Mouse (Mus musculus) limb, embryonic 13.5 days (tissue): ENCODE data around the gene Olfr1288. TPM values are rescaled to one million over a fixed set of nuclear protein-coding genes. Genes with fewer than 3 reads are reported as not detected.

Experiments
- ATAC-seq: fragments of 200-750 bp; cut with Nextera tagmentation; 2 replicates; pipeline ENCODE4 v1.8.0; 2017; ENCODE audit warnings: low read depth, moderate number of reproducible peaks, moderate TSS enrichment; ENCODE audit not compliant: low FRiP score
- H3K27ac ChIP-seq: fragments of 300-500 bp; sonication (generic); 2 replicates; pipeline ENCODE4 v1.5.1; 2015; ENCODE audit warnings: inconsistent platforms, mild to moderate bottlenecking, moderate library complexity
- H3K27me3 ChIP-seq: fragments of 300-500 bp; sonication (generic); 2 replicates; pipeline ENCODE4 v1.6.1; 2015; ENCODE audit warnings: mild to moderate bottlenecking, inconsistent platforms
- H3K36me3 ChIP-seq: fragments of 300-500 bp; sonication (generic); 2 replicates; pipeline ENCODE4 v1.6.1; 2015; ENCODE audit warnings: inconsistent platforms, mild to moderate bottlenecking, moderate library complexity
- H3K4me1 ChIP-seq: fragments of 300-500 bp; sonication (generic); 2 replicates; pipeline ENCODE4 v1.6.1; 2015; ENCODE audit warnings: inconsistent platforms
- H3K4me2 ChIP-seq: fragments of 300-500 bp; sonication (generic); replicated peaks from 2 replicates; pipeline ENCODE4 v1.6.1; 2015; ENCODE audit warnings: inconsistent platforms, mild to moderate bottlenecking, moderate library complexity
- H3K4me3 ChIP-seq: fragments of 300-500 bp; sonication (generic); 2 replicates; pipeline ENCODE4 v1.5.1; 2015; ENCODE audit warnings: moderate library complexity, mild to moderate bottlenecking, inconsistent platforms
- H3K9ac ChIP-seq: fragments of 300-500 bp; sonication (generic); 2 replicates; pipeline ENCODE4 v1.6.1; 2015; ENCODE audit warnings: mild to moderate bottlenecking, inconsistent platforms
- H3K9me3 ChIP-seq: fragments of 300-500 bp; sonication (generic); 2 replicates; pipeline ENCODE4 v1.6.1; 2016; ENCODE audit warnings: inconsistent platforms
- WGBS: fragments of 180-500 bp; shearing (Covaris S2); methylation state at CpG from one replicate; pipeline ENCODE4 v1.1.7; 2015; 5-methylcytosine and 5-hydroxymethylcytosine counted together
- polyA plus RNA-seq: library from polyadenylated mRNA; unstranded; fragments of >200 nt; fragmentation: Nextera tagmentation; extraction: Ambion mirVana; gene quantifications from 2 replicates; pipeline ENCODE4 v1.2.1, GENCODE M21; 2015

Olfr1288 gene
- polyA plus RNA-seq, result not detected in 2 replicates

DNA sequence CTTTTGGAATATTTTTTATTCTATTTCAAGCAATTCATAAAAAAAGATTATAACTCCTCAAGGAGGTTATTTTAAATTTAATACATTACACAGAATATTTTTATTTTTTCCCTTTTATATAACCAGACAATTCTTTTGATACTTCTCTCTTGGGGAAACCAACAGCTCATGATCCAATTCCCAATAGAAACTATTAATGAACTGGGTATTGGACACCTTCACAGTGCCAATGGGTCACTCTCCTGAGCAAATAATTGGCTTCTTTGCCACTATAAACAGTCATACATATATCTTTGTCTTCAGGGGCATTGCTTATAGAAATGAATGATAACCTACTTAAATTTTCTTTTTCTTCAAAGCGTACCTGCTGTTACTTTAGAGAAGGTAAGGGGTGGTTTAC, at the start of gene Olfr1288:
Olfr1288 (plus strand) TSS at position 301 of the 400 bp plus-strand sequence.
- H3K4me1 ChIP-seq, result no peaks in the 10 kb centered on the region
- no peak within 1 kb of the TSS for H3K4me3 ChIP-seq
- 89% methylated on average over 1 of the region's 1 CpGs for WGBS
- no peak within 1 kb of the TSS for H3K4me2 ChIP-seq
- H3K36me3 ChIP-seq, result no peaks in the 10 kb centered on the region
- no peaks in the 10 kb centered on the region for H3K9me3 ChIP-seq
- no peak within 1 kb of the TSS for H3K27ac ChIP-seq
- no peaks in the 10 kb centered on the region for H3K27me3 ChIP-seq
- ATAC-seq, result no peak
- no peak within 1 kb of the TSS for H3K9ac ChIP-seq

DNA sequence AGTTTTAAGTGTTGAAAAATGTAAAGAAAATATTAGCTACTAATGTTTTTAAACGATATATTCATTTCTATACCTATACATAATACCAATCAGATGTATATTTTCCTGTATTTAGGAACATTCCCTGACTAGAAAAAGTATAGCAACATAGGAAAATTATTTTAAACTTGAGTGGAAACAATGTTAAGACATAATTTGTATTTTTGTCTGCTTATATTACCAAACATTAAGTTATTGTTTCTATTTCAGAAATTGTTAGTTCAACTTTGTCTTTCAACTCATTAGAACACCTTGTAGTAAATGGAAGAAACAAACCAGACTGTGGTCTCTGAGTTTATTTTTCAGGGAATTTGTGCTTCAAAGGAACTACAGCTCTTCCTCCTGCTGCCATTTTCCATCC, 25.1 kb upstream of the Olfr1288 start, which contains the start of gene Olfr1287:
Olfr1287 (plus strand) TSS at position 301 of the 400 bp plus-strand sequence.
- no peaks in the 10 kb centered on the region for H3K36me3 ChIP-seq
- no peak for ATAC-seq

DNA sequence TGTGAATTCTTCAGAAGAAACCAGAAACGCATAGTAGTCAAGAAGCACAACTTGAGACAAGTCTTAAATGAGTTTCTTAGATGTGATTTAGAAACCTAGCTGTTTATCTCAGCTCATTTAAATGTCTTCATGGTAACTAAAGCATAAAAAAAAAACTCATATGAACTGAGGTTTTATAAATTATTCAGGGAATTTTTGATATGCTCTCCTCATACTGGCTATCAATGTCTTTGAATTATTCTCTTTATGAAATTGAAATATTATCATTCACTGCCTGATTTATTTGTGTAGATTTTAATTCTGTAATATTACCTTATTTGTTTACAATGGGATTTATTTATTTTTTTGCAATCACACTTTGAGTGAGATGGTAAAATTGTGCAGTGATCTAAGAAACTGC, 6.6 kb downstream of the Olfr1288 start, which contains the start of gene Olfr1289:
Olfr1289 (plus strand) TSS at position 301 of the 400 bp plus-strand sequence.
- Histone ChIP-seq H3K36me3 (no peaks in the 10 kb centered on the region), H3K9me3 (no peaks in the 10 kb centered on the region), H3K27me3 (no peaks in the 10 kb centered on the region), H3K4me2 (no peak within 1 kb of the TSS), H3K4me1 (no peaks in the 10 kb centered on the region), H3K4me3 (no peak within 1 kb of the TSS), H3K9ac (no peak within 1 kb of the TSS), H3K27ac (no peak within 1 kb of the TSS)
- 77% methylated on average over 1 of the region's 1 CpGs for WGBS
- no peak for ATAC-seq

More for the DNA sequence above, 25.1 kb upstream of the Olfr1288 start, which contains the start of gene Olfr1287:
- Histone ChIP-seq H3K4me3 (no peak within 1 kb of the TSS), H3K4me2 (no peak within 1 kb of the TSS), H3K4me1 (no peaks in the 10 kb centered on the region), H3K9ac (no peak within 1 kb of the TSS), H3K9me3 (0 out of 2 replicates have a peak, but pooled peaks cover 2% of the 10 kb centered on the region), H3K27me3 (no peaks in the 10 kb centered on the region), H3K27ac (no peak within 1 kb of the TSS)
- WGBS, result 67% methylated on average over 1 of the region's 1 CpGs

DNA sequence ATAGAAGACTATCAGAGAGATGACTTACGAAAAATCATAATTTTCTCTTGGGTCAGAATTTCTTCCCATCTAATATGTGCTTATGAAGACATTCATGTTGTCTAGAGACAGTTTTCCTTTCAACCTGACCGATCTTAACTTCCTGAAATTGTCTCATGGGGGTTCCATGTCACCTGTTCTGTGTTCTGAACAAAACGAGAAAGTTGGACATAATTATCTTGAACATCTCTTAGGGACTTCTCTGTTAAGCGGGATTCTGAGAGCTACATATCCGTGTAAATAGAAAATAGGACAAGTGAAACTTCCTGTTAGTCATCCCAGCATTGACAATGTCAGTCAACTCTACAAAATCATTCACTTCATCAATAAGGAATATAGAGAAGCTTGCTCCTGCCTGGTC, 19.8 kb downstream of the Olfr1288 start, which contains the start of gene Olfr1290:
Olfr1290 (minus strand) TSS at position 101 of the 400 bp plus-strand sequence.
- H3K4me1 ChIP-seq, result no peaks in the 10 kb centered on the region
- no peaks in the 10 kb centered on the region for H3K9me3 ChIP-seq
- no peak within 1 kb of the TSS for H3K4me3 ChIP-seq
- H3K4me2 ChIP-seq, result no peak within 1 kb of the TSS
- H3K36me3 ChIP-seq, result no peaks in the 10 kb centered on the region
- WGBS, result 75% methylated on average over 5 of the region's 5 CpGs
- no peak for ATAC-seq
- no peak within 1 kb of the TSS for H3K9ac ChIP-seq
- H3K27ac ChIP-seq, result no peak within 1 kb of the TSS
- no peaks in the 10 kb centered on the region for H3K27me3 ChIP-seq

DNA sequence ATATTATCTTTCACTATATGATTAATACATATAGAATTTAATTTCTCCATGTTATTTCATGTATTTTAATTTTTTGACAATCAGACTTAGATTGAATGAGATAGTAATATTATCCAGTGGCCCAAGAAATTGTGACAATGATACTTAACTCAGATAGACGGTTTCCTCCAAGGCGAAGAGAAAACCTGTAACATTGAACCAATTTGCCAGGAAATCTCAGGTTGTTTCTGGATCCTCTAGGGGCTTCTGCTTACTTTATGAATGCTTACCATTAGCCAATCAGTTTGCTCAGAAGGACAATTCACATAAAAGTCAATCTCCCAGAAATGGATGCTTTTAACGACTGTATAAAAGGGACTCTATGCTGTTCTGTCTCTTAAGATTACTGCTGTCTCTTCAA, 23.0 kb downstream of the Olfr1288 start, which contains the start of gene Olfr1291-ps1:
Olfr1291-ps1 (plus strand) TSS at position 301 of the 400 bp plus-strand sequence.
- no peaks in the 10 kb centered on the region for H3K9me3 ChIP-seq
- no peaks in the 10 kb centered on the region for H3K27me3 ChIP-seq
- H3K4me3 ChIP-seq, result no peak within 1 kb of the TSS
- H3K9ac ChIP-seq, result no peak within 1 kb of the TSS
- no peak within 1 kb of the TSS for H3K27ac ChIP-seq
- H3K4me2 ChIP-seq, result no peak within 1 kb of the TSS
- WGBS, result 85% methylated on average over 3 of the region's 3 CpGs
- no peaks in the 10 kb centered on the region for H3K36me3 ChIP-seq
- no peak for ATAC-seq
- no peaks in the 10 kb centered on the region for H3K4me1 ChIP-seq

DNA sequence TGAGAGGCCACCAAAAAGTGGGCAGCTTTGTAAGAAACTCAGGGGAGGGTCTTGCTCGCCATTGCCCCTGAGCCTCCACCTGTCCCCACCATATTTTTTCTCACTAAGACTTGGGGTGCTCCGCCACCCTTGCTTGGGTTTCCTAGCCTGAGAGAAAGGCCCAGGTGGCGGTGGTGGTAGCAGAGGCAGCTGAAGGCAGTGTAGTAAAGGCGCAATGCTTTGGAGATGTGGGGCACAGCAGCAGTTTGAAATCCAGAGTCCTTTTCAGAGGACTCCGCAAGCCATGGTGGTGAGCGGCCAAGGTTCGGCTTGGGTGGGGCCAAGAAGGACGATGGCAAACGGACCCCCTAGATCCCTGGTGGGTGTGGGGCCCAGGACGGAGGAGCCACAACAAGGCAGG, 43.5 kb downstream of the Olfr1288 start:
- no peak overlapping the region for H3K27ac ChIP-seq
- WGBS, result 88% methylated on average over 10 of the region's 10 CpGs
- H3K27me3 ChIP-seq, result no peaks in the 10 kb centered on the region
- H3K9me3 ChIP-seq, result peaks cover 12% of the 10 kb centered on the region; the same call in 1 of the 2 replicates
- H3K4me3 ChIP-seq, result no peak overlapping the region
- no peaks in the 10 kb centered on the region for H3K4me1 ChIP-seq
- H3K36me3 ChIP-seq, result no peaks in the 10 kb centered on the region
- no peak for ATAC-seq
- H3K9ac ChIP-seq, result no peak overlapping the region
- no peak overlapping the region for H3K4me2 ChIP-seq

DNA sequence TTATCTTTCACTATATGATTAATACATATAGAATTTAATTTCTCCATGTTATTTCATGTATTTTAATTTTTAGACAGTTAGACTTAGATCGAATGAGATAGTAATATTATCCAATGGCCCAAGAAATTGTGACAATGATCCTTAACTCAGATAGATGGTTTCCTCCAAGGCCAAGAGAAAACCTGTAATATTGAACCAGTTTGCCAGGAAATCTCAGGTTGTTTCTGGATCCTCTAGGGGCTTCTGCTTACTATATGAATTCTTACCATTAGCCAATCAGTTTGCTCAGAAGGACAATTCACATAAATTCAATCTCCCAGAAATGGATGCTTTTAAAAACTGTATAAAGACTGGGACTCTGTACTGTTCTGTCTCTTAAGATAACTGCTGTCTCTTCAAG, 51.0 kb downstream of the Olfr1288 start, which contains the start of gene Olfr1293-ps:
Olfr1293-ps (plus strand) TSS at position 301 of the 400 bp plus-strand sequence.
- ATAC-seq, result no peak
- Histone ChIP-seq H3K36me3 (no peaks in the 10 kb centered on the region), H3K9me3 (peaks cover 8% of the 10 kb centered on the region; the same call in 1 of the 2 replicates), H3K4me3 (no peak within 1 kb of the TSS), H3K9ac (no peak within 1 kb of the TSS), H3K4me1 (no peaks in the 10 kb centered on the region), H3K27me3 (no peaks in the 10 kb centered on the region), H3K27ac (no peak within 1 kb of the TSS), H3K4me2 (no peak within 1 kb of the TSS)
- 84% methylated on average over 1 of the region's 1 CpGs for WGBS

Other genes starting within 250 kb of the Olfr1288 start
- not detected in 2 replicates for gene 4930430A15Rik, start 244.5 kb upstream of the Olfr1288 start, polyA plus RNA-seq
- gene Olfr1275, start 238.8 kb upstream of the Olfr1288 start, polyA plus RNA-seq, result not detected in 2 replicates
- not detected in 2 replicates for gene Olfr1276, start 219.6 kb upstream of the Olfr1288 start, polyA plus RNA-seq
- not detected in 2 replicates for gene Olfr1277, start 200.0 kb upstream of the Olfr1288 start, polyA plus RNA-seq
- not detected in 2 replicates for gene Olfr1278, start 184.0 kb upstream of the Olfr1288 start, polyA plus RNA-seq
- not detected in 2 replicates for gene Olfr1279, start 173.5 kb upstream of the Olfr1288 start, polyA plus RNA-seq
- not detected in 2 replicates for gene Olfr1280, start 160.1 kb upstream of the Olfr1288 start, polyA plus RNA-seq
- not detected in 2 replicates for gene Olfr1281, start 147.6 kb upstream of the Olfr1288 start, polyA plus RNA-seq
- gene Olfr1282, start 138.0 kb upstream of the Olfr1288 start, polyA plus RNA-seq, result not detected in 2 replicates
- gene Olfr1283, start 107.3 kb upstream of the Olfr1288 start, polyA plus RNA-seq, result not detected in 2 replicates
- gene Olfr1284, start 98.6 kb upstream of the Olfr1288 start, polyA plus RNA-seq, result not detected in 2 replicates
- not detected in 2 replicates for gene Olfr1286, start 51.0 kb upstream of the Olfr1288 start, polyA plus RNA-seq
- not detected in 2 replicates for gene Olfr1287, start 25.0 kb upstream of the Olfr1288 start, polyA plus RNA-seq
- not detected in 2 replicates for gene Olfr1289, start 6.7 kb downstream of the Olfr1288 start, polyA plus RNA-seq
- not detected in 2 replicates for gene Olfr1290, start 19.7 kb downstream of the Olfr1288 start, polyA plus RNA-seq
- gene Olfr1291-ps1, start 23.1 kb downstream of the Olfr1288 start, polyA plus RNA-seq, result not detected in 2 replicates
- gene Olfr1293-ps, start 51.1 kb downstream of the Olfr1288 start, polyA plus RNA-seq, result not detected in 2 replicates
- not detected in 2 replicates for gene Olfr1294, start 66.2 kb downstream of the Olfr1288 start, polyA plus RNA-seq
- not detected in 2 replicates for gene Olfr1295, start 95.6 kb downstream of the Olfr1288 start, polyA plus RNA-seq
- not detected in 2 replicates for gene Olfr1297, start 152.4 kb downstream of the Olfr1288 start, polyA plus RNA-seq
- gene Olfr1298, start 175.1 kb downstream of the Olfr1288 start, polyA plus RNA-seq, result not detected in 2 replicates
- not detected in 2 replicates for gene Olfr1299, start 187.3 kb downstream of the Olfr1288 start, polyA plus RNA-seq